Mouse (Mus musculus): ENCODE results near the gene Alkbh4. TPM values are rescaled to one million over a fixed set of nuclear protein-coding genes. Genes with fewer than 3 reads are reported as not detected.
A peak's percentile ranks its signal among the peaks of the same experiment; 100 is the strongest.
"Not testable (repeated sequence)": the region's sequence is repeated elsewhere in the genome, so short reads cannot be mapped to it uniquely, and the experiment has no call there.

Gene Alkbh4
- total RNA-seq (2021) (1 to 10 TPM; 7.8 to 8.9 TPM), polyA plus RNA-seq (2012; rRNA removed) (16.3 and 20.6 TPM in 2 replicates)
- long read RNA-seq, transcript Alkbh4-201 (3 exons, 1,773 nt), result major isoform, 5 of 8 reads
- long read RNA-seq, partial matches to known transcripts, result 1 of 8 reads
- long read RNA-seq, other reads (novel, unspliced or antisense), result 2 of 8 reads

DNA sequence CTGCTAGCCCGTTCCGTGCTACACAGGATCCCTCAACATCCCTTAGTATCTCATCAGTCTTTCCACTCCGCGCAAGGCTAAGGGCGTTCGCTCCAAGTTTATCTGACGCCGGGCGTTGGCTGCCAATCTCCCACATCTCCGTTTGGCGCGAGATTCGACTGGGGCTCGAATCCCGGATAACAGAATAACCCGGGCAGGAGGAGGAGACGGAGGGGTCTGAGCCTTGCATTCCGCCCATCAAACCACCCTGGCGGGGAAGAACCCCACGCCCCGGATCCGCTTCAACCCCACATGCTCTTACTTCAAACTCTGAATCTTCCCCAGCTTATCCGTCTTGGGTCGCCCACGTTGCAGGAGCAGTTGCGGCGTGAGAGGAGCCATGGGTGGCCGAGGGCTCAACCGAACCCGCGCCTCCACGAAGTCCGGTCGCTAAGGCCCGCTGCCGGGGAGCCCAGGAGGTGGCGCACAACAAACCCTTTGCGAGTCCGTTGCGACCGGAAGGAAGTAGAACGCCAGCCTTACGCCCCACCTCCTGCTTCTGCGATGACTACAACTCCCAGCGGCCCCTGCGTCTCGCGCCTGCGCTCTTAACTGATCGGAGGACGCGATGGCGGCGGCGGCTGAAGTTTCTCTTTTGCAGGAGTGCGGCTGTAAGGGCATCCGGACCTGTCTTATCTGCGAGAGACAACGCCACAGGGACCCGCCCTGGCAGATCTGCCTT is at the start of gene Alkbh4, which contains the start of gene Lrwd1:
Alkbh4 (plus strand) TSS at position 576 of the 721 bp plus-strand sequence.
Lrwd1 (minus strand) TSS at position 504 of the 721 bp plus-strand sequence.
- DNase-seq, result peak; percentile 96

DNA sequence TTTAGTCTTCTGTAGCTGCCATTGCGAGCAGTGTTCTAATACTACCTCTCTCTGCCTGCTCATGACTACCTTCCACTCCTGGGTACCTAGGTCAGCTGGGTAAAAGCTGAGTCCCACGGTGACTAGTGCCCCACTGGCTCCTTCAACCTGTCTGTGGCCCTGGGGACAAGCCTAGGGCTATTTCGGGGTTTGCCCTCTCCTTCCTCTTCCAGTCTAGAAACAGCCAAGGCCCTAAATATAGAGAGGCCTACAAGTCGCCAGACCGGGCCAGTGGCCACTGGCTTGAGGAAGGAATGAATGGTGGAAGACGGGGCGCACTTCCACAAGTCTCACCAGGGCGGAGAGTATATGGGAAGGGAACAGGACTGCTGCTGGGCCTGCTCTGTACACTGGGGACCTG is 49.7 kb upstream of the Alkbh4 start:
- no peak for DNase-seq

DNA sequence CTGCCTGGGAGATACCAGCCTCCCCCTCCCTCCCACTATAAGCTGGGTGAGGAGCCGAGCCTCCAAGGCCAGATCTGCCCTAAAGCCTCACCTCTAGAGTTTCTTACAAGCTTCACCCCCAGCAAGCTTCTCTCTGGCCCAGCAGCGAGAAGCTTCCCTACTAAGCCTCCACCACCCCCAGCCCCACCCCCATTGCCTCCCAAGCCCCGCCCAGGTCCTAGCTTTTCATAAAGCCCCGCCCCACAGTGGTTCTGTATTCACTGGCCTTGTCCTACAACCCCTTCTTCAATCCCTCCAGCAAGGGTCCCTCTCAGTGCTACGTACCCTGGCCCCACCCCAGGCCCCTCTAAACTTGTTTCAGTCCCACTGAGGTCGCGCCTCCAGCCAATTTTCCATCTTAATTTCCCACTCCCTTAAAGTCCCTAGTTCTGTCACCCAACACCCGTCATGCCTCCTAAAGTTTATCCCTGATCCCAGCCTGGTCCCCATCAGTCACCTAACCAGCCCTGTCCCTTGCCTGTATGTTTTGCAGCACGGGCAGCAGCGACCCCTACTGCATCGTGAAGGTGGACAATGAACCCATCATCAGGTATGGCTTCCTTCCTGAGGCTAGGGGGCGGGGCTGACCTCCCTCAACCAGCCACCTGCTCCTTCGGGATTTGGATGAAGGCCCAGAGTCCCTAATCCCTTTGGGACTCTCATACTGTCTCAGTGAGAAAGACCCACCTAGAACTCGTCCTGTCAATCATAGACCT is 46.9 kb upstream of the Alkbh4 start:
- DNase-seq, result no peak

DNA sequence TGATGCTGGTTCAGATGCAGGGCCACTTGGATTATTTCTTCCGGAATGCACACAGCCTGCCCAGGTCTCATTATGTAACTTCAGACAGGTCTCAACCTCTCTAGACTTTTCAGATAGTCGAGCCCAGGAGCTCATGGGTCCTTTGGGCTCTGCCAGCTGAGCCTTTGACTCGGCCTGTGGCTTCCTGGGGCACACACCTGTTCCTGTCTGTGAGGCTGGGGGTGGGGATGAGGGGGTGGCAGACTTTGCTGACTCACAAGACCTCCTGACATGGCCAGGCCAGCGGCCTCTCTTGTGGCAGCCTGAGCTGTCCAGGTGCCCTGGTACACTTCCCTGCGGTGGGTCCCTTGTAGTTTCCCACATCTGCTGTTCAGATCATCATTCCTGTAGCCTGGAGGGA is 44.0 kb upstream of the Alkbh4 start:
- no peak for DNase-seq

DNA sequence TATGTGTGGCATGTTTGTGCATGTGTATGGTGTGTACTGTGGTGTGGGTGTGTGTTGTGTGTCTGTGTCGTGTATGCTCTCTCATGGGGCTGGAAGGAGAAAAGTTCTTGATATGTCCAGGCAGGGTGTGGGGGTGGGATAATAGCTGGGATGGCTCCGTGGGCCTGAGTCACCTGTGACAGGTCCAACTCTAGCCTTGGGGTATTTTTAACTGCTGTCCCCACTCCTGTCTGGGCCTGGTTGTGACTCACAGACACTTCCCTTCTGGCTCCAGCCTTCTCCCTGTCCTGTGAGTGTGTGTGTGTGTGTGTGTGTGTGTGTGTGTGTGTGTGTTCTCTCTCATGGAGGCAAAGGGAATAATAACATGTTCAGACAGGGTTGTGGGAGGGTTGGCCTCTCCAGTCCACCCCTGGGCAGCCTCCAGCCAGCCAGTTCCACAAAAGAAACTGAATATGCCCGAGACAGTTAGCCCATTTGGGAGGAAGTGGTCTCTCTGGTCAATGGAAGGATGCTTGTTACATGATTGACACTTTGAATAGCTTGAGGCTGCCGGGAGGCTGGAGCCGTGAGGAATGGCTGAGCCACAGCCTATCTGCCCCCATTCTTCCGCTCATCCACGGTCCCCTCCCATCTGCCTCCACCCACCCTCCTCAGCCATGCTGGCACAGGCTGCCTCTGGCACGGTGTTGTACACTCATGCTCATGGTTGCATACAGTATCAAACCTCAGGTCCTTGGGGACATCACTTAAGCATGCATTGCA is 41.5 kb upstream of the Alkbh4 start:
- DNase-seq, result no peak

DNA sequence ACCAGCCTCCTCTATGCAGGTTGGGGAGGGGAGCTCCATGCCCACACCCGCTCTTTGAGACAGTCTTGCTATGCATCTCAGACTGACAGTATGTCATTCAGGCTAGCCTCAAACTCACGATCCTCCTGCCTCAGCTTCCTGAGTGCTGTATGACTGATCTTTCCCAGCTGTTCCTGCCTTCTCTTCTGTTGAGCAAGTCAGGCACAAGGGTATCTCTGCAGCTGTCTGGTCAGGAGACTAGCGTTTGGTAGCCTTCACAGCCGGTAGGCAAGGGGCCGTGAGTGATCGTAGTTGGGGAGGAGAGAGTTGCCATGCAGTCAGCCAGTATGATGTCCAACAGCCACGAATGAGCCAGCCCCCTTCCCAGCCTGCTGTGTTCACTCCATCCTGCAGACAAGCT is 40.9 kb upstream of the Alkbh4 start:
- DNase-seq, result no peak

DNA sequence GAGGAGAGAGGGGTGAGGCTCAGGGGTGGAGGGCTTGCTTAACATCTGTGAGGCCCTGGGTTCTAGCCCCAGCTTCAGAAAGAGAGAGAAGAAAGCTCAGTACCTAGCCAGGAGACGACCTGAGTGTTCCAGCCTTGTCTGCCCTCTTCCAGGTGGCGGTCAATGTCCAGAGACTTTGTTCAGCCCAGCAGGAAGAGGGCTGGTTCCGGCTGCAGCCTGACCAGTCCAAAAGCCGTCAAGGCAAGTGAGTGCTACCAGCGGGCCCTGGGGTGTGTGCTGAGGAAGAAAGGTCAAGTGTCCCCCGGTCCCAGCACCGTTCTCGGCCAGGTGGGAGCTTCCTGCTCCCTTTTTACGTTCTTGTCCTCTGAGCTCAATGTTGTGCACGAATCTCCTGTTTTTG is 37.4 kb upstream of the Alkbh4 start:
- no peak for DNase-seq

DNA sequence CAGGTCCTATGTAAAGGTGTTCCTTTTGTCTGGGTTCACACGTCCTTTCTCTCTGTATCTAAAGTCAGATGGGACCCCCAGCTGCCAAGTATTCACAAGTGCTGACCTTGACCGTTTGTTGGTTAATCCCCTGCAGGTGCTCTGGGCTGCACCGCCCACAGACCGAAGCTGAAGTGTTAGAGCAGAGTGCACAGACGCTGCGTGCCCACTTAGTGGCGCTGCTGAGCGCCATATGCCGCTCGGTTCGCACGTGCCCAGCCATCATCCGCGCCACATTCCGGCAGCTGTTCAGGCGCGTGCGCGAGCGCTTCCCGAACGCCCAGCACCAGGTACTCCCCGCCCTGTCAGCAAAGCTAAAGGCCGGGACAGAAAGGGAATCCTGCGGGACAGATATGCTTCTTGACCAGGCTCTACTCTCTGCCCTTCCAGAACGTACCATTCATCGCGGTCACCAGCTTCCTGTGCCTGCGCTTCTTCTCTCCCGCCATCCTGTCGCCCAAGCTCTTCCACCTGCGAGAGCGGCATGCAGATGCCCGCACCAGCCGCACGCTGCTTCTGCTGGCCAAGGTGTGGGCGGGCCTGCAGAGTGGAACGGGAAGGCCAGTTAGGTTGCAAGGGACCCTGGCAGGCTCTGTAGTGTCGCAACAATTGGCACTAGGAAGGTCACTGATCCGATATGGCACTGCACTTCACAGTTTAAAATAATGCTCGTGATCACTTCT is 33.7 kb upstream of the Alkbh4 start:
- DNase-seq, result peak; percentile 72

DNA sequence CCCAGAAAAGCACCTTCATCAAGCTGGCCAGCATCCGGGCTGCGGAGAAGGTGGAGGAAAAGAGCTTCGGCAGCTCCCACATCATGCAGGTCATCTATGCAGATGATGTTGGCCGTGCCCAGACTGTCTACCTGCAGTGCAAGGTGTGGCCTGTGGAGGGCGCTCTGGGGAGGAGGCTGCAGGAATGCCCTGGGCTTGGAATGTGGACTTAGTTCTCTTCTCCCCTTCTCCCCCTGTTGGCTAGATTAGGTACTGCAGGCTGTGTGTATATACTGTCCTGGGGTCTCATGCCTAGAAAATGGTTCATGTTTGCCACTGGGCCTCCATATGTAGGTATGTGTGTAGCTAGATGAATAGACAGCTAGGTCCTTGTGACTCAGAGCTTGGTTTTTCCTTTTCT is 31.4 kb upstream of the Alkbh4 start:
- DNase-seq, result no peak

DNA sequence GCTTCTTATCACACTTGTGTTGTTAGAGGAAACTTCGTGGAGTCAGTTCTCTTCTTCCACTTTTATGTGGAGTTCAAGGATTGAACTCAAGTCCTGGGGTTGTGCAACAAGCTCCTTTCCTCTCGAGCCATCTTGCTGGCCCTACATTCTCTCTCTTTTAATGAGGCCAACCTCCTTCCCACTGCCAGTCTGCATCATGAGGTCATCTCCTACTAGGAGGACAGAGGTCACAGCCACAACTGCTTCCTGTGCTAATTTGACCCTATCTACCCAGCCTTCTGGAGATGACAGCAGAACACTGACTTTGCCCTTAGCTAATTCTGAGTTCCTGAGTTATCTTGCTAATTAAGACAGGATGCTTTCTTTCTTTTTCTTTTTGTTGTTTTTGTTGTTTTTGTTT is 27.5 kb upstream of the Alkbh4 start:
- DNase-seq, result no peak

DNA sequence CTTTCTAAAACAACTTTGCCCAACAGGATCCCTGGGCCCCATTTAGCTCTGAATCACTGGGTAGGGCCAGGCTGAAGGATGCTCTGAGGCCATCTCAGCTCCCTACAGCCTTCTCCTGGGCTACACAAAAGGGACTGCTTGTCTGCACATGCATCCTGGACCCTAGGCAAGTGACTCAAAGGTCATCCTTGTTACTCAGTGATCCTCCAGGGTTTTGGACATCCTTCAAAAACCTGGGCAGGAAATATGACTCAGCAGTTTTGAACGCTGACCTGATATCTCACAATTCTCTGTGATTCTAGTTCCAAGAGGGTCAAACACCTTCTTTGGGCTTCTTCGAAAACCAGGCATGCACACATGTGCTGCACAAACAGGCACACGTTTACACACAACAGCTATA is 26.9 kb upstream of the Alkbh4 start:
- peak; percentile 49 for DNase-seq

DNA sequence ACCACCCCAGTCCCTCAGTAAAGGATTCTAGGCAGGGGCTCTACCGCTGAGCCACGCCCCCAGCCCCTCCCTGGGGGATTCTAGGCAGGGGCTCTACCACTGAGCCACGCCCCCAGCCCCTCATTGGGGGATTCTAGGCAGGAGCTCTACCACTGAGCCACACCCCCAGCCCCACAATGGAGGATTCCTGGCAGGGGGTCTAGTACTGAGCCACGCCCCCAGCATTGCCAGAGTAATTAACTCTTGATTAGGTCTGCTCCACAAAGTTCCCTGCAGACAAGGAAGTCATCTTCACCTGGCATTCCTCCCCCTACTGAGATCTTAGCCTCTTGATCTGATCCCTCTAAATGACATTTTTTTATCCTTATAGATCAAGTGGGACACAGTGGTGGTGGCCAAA is 22.4 kb upstream of the Alkbh4 start:
- DNase-seq, result not testable (repeated sequence)

DNA sequence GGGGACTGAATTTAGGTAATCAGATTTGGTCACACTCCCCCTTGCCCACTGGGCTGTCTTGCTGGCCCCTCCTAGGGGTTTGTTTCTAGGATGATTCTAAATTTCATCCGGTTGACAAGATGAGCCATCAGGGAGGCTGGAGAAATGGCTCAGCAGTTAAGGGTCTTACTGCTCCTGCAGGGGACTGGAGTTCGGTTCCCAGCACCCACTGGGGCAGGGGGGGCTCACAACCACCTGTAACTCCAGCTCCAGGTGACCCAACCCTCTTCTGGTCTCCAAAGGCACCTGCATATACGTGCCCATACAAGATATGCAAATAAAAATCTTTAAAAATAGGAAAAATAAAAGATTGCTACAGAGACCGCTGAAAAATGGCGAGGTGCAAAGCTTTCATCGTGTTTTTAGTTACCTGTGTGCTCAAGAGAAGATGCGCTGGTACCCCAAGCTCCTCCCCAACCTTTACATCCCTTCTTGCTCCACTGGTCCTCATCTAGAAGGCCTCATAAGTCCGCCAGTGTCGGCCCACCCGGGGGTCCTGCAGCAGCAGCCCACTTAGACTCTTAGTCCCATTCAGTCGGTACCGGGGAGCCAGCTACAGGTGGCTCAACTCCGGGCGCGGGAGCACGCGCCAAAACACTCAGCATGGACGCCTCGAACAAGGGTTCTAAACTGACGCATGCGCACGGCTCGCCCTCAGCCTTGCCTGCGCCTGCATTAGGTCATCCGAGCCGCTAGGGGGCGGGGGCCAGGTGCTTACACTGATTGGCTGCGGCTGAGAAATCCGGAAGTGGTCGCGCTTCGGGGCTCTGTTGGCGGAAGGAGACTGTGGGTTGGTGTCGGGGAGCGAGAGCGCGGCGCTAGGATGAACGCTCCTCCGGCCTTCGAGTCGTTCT is 19.8 kb upstream of the Alkbh4 start, which contains the start of gene Polr2j:
Polr2j (plus strand) TSS at position 741 of the 893 bp plus-strand sequence.
- DNase-seq, result peak; percentile 97

DNA sequence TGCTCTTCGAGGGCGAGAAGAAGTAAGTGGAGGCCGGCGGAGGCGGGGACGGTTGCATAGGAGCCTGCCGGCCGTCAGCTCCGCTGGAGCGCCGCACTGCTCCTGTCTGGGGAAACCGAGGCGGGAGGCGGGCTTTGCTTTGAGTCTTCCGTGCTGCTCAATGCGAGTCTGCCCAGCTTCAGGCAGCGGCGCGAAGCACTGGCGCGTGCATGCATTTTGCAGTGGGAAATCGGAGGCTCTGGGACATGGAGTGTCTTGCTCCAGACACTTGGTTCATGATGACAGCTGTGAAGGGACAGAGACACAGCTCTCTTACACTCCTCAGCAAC is 19.2 kb upstream of the Alkbh4 start:
- no peak for DNase-seq

DNA sequence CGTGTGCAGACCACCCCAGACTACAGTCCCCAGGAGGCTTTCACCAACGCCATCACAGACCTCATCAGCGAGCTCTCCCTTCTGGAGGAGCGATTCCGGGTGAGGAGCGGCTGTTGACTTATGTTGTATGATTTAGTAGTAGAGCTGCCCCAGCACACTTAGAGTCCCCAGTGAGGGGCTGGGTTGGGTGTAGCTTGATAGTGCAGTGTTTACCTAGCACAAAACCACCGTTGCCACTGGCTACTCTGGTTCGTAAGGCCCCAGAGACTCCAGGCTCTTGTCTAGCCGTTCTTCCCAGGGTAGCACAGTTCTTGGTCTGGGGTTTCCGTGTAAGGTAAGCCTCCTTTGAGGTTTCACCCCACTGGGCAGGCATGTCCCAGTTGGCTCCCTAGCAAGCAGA is 13.8 kb upstream of the Alkbh4 start:
- DNase-seq, result no peak

DNA sequence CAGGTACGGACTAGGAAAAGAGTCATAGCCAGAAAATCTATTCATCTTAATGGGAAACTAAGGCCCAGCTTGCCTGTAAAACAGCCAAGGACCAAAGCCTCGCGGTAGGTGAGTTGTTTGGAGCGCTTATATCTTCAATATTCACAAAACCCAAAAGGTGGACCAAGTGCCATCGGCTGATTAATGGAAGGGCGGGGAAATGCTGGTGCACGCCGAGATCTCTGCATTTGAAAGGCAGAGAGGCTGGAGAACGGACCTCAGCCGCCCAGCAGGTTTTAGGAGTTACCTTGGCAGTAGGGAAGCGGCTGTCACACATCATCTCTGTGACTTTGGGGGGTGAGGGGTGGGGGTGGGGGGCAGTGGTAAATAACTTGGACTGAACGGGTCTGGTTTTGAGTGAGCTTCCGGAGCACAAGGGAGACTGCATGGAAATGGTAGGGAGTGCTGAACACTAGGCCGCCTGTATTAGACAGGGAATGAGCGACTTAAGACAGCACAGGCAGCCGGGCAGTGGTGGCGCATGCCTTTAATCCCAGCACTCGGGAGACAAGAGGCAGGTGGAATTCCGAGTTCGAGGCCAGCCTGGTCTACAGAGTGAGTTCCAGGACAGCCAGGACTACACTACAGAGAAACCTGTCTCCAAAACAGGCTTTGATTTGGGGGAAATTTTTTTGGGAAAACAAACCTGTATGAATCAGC is 495 bp downstream of the Alkbh4 start:
- peak; percentile 17 for DNase-seq

DNA sequence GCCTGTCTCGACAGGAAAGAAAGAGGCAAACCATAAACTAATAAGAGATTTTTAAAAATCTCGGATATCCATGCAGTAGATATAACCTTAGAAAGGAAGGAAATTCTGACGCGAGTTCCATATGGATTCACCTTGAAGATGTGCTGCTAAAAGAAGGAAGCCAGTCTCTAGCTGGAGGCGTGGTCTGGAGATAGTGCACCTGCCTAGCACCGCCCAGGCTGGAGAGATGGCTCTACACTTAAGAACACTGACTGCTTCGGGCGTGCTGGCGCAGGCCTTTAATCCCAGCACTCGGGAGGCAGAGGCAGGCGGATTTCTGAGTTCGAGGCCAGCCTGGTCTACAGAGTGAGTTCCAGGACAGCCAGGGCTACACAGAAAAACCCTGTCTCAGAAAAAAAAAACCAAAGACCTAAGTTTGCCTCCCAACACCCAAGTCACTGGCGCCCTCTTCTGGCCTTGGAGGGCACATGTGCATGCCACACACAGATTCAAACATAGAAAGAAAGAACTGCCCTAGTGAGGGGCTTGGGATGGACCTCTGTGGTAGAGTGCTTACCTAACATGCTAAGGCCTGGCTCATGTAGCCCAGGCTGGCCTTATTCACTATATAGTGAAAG is 1.8 kb downstream of the Alkbh4 start:
- DNase-seq, result peak; percentile 38

DNA sequence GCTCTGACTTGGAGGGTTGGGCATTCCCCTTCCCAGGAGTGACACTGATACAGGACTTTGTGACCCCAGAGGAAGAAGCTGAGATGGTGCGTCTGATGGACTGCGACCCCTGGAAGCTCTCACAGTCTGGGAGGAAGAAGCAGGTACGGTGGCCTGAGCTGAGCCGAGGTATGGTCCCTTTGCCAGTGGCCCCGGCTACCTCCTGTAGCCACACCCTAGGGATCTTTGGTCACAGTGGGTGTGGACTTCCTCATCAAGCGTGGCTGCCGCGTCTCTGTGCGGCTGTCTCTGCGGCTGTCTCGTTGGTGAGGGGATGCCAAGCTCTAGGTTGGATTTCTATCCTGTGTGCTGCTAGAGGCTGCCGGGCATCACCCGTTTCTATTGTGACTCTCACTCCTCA is 3.4 kb downstream of the Alkbh4 start:
- DNase-seq, result no peak

DNA sequence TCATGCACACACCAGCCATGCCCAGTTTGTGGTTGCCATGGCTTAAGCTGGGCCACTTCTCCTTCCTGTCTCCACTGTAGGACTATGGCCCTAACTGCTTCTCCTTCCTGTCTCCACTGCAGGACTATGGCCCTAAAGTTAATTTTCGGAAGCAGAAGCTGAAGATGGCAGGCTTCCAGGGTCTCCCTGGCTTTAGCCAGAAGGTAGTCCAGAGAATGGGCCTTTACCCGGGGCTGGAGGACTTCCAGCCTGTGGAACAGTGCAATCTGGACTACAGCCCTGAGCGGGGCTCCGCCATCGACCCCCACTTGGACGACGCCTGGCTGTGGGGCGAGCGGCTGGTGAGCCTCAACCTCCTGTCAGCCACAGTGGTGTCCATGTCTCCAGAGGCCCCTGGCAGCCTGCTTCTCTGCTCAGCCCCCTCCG is 4.1 kb downstream of the Alkbh4 start:
- no peak for DNase-seq

DNA sequence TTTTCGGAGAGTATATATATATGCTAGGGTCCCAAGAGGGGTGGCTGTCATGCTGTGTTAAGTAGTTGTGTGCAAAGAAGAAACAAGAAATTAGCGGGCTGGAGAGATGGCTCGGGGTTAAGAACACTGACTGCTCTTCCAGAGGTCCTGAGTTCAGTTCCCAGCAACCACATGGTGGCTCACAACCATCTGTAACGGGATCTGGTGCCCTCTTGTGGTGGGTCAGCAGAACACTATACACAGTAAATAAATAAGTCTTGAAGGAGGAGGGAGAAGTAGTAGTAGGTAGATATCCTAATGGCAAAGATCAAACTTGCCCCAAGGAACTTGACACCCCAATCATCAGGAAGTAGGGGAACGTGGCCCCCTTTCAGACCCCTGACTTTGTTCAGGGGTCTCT is 6.8 kb downstream of the Alkbh4 start:
- DNase-seq, result no peak
